Mouse (Mus musculus): ENCODE data around the gene Rpl37. TPM values are rescaled to one million over a fixed set of nuclear protein-coding genes. Genes with fewer than 3 reads are reported as not detected.

The Rpl37 gene
- total RNA-seq (2021), result 100 to 1,000 TPM; 274 to 281 TPM

- DNase-seq, result peak; percentile 100
These were observed at the start of gene Rpl37 for GRCm38 (mm10) chr15:5116270-5117030. TSS of gene Rpl37 (plus strand) at chr15:5116645.

- peak; percentile 39 for DNase-seq
These were observed 47.5 kb upstream of the Rpl37 start for GRCm38 (mm10) chr15:5068801-5069518.

- DNase-seq, result no peak
These were observed 35.2 kb upstream of the Rpl37 start for GRCm38 (mm10) chr15:5081235-5081634.

GRCm38 (mm10) chr15:5086162-5086561 is 30.3 kb upstream of the Rpl37 start:
- DNase-seq, result no peak

- no peak for DNase-seq
These were observed 27.4 kb upstream of the Rpl37 start for GRCm38 (mm10) chr15:5088850-5089608.

GRCm38 (mm10) chr15:5090131-5090530 is 26.3 kb upstream of the Rpl37 start:
- no peak for DNase-seq

- DNase-seq, result no peak
These were observed 20.7 kb upstream of the Rpl37 start for GRCm38 (mm10) chr15:5095534-5096301.

GRCm38 (mm10) chr15:5097376-5097775 is 19.1 kb upstream of the Rpl37 start:
- no peak for DNase-seq

GRCm38 (mm10) chr15:5102312-5102711 is 14.1 kb upstream of the Rpl37 start:
- DNase-seq, result no peak

GRCm38 (mm10) chr15:5105891-5106290 is 10.6 kb upstream of the Rpl37 start:
- DNase-seq, result no peak

GRCm38 (mm10) chr15:5106293-5106692 is 10.2 kb upstream of the Rpl37 start:
- no peak for DNase-seq

GRCm38 (mm10) chr15:5107686-5108654 is 8.5 kb upstream of the Rpl37 start, which contains the start of gene Card6:
TSS of gene Card6 (minus strand) at chr15:5108539.
- no peak for DNase-seq

- no peak for DNase-seq
These were observed 7.8 kb upstream of the Rpl37 start for GRCm38 (mm10) chr15:5108655-5109040.

- DNase-seq, result no peak
These were observed 3.8 kb upstream of the Rpl37 start for GRCm38 (mm10) chr15:5112651-5113050.

- no peak for DNase-seq
These were observed 1.3 kb upstream of the Rpl37 start for GRCm38 (mm10) chr15:5115173-5115572.

GRCm38 (mm10) chr15:5117031-5117601 is 671 bp downstream of the Rpl37 start:
- DNase-seq, result no peak

GRCm38 (mm10) chr15:5118626-5119025 is 2.2 kb downstream of the Rpl37 start:
- no peak for DNase-seq

- DNase-seq, result no peak
These were observed 2.7 kb downstream of the Rpl37 start for GRCm38 (mm10) chr15:5119192-5119591.

- DNase-seq, result no peak
These were observed 3.3 kb downstream of the Rpl37 start for GRCm38 (mm10) chr15:5119707-5120106.

GRCm38 (mm10) chr15:5121535-5122313 is 5.3 kb downstream of the Rpl37 start:
- DNase-seq, result no peak

All from heart, postnatal 4 days (tissue).